Mouse (Mus musculus) limb, embryonic 10.5 days (tissue): Measurements from ENCODE around the gene Fkbp1a. TPM values are rescaled to one million over a fixed set of nuclear protein-coding genes. Genes with fewer than 3 reads are reported as not detected.

Experiments
- DNase-seq: peaks from one replicate; pipeline ENCODE4 v3.0.0-alpha.2; 2017; ENCODE audit warnings: low spot score
- H3K27ac ChIP-seq: fragments of 300-500 bp; sonication (generic); 2 replicates; pipeline ENCODE4 v1.5.1; 2016; ENCODE audit warnings: mild to moderate bottlenecking
- H3K27me3 ChIP-seq: fragments of 300-500 bp; sonication (generic); 2 replicates; pipeline ENCODE4 v1.6.1; 2016; ENCODE audit warnings: low read depth, mild to moderate bottlenecking; ENCODE audit not compliant: poor library complexity, severe bottlenecking
- H3K36me3 ChIP-seq: fragments of 300-500 bp; sonication (generic); 2 replicates; pipeline ENCODE4 v1.6.1; 2016; ENCODE audit warnings: mild to moderate bottlenecking, moderate library complexity
- H3K4me1 ChIP-seq: fragments of 300-500 bp; sonication (generic); 2 replicates; pipeline ENCODE4 v1.6.1; 2016
- H3K4me3 ChIP-seq: fragments of 300-500 bp; sonication (generic); 2 replicates; pipeline ENCODE4 v1.5.1; 2016; ENCODE audit warnings: mild to moderate bottlenecking, moderate library complexity
- H3K9me3 ChIP-seq: fragments of 300-500 bp; sonication (generic); replicated peaks from 2 replicates; pipeline ENCODE4 v1.6.1; 2016; ENCODE audit warnings: mild to moderate bottlenecking
- WGBS: fragments of 180-500 bp; shearing (Covaris S2); methylation state at CpG from one replicate; pipeline ENCODE4 v1.1.7; 2016; 5-methylcytosine and 5-hydroxymethylcytosine counted together
- polyA plus RNA-seq: library from polyadenylated mRNA; unstranded; fragments of >200 nt; fragmentation: Nextera tagmentation; extraction: Ambion mirVana; gene quantifications from 2 replicates; pipeline ENCODE4 v1.2.1, GENCODE M21; 2016

Fkbp1a gene
- polyA plus RNA-seq, 1 experiment from 2014 or later: 543 TPM

GRCm38 (mm10) chr2:151602106-151602505 lies 59.8 kb downstream of the Fkbp1a start:
- peaks cover 36% of the 10 kb centered on the region for H3K4me1 ChIP-seq
- 91% methylated on average over 4 of the region's 4 CpGs for WGBS
- no peak for DNase-seq
- no peak overlapping the region for H3K4me3 ChIP-seq
- no peak overlapping the region for H3K27ac ChIP-seq
- no peaks in the 10 kb centered on the region for H3K27me3 ChIP-seq
- H3K36me3 ChIP-seq: no peaks in the 10 kb centered on the region
- no peaks in the 10 kb centered on the region for H3K9me3 ChIP-seq

GRCm38 (mm10) chr2:151603630-151604029 lies 61.3 kb downstream of the Fkbp1a start:
- WGBS: 53% methylated on average over 4 of the region's 4 CpGs
- DNase-seq: no peak
- H3K27ac ChIP-seq: 0 out of 2 replicates have a peak overlapping the region, but pooled peaks have one; percentile 36
- H3K4me3 ChIP-seq: no peak overlapping the region
- H3K27me3 ChIP-seq: no peaks in the 10 kb centered on the region
- peaks cover 36% of the 10 kb centered on the region for H3K4me1 ChIP-seq
- H3K9me3 ChIP-seq: no peaks in the 10 kb centered on the region
- no peaks in the 10 kb centered on the region for H3K36me3 ChIP-seq

GRCm38 (mm10) chr2:151605437-151605987 lies 63.2 kb downstream of the Fkbp1a start:
- Histone ChIP-seq H3K4me3 (peak overlapping the region; percentile 9), H3K27me3 (no peaks in the 10 kb centered on the region), H3K4me1 (peaks cover 34% of the 10 kb centered on the region), H3K27ac (peak overlapping the region; percentile 81), H3K36me3 (no peaks in the 10 kb centered on the region), H3K9me3 (no peaks in the 10 kb centered on the region)
- 51% methylated on average over 11 of the region's 11 CpGs for WGBS
- DNase-seq: peak; percentile 60

GRCm38 (mm10) chr2:151608435-151608834 lies 66.2 kb downstream of the Fkbp1a start:
- no peaks in the 10 kb centered on the region for H3K36me3 ChIP-seq
- no peak overlapping the region for H3K4me3 ChIP-seq
- no peaks in the 10 kb centered on the region for H3K27me3 ChIP-seq
- H3K9me3 ChIP-seq: no peaks in the 10 kb centered on the region
- no peak overlapping the region for H3K27ac ChIP-seq
- no peak for DNase-seq
- 69% methylated on average over 1 of the region's 1 CpGs for WGBS
- peaks cover 26% of the 10 kb centered on the region for H3K4me1 ChIP-seq

GRCm38 (mm10) chr2:151609974-151610373 lies 67.7 kb downstream of the Fkbp1a start:
- WGBS: 42% methylated on average over 3 of the region's 3 CpGs
- no peak for DNase-seq
- H3K9me3 ChIP-seq: no peaks in the 10 kb centered on the region

More at GRCm38 (mm10) chr2:151609974-151610373, 67.7 kb downstream of the Fkbp1a start:
- no peaks in the 10 kb centered on the region for H3K36me3 ChIP-seq
- H3K4me3 ChIP-seq: no peak overlapping the region
- no peaks in the 10 kb centered on the region for H3K27me3 ChIP-seq
- H3K4me1 ChIP-seq: peaks cover 18% of the 10 kb centered on the region
- H3K27ac ChIP-seq: peak overlapping the region; percentile 46; the same call in 1 of the 2 replicates

Other genes with a start within 250 kb of the Fkbp1a start
- not detected in 2 replicates for gene 4921509C19Rik, start 66.3 kb upstream of the Fkbp1a start, polyA plus RNA-seq
- gene Nsfl1c, start 48.3 kb upstream of the Fkbp1a start, polyA plus RNA-seq: 321 and 325 TPM in 2 replicates
- gene Sdcbp2, start 30.1 kb downstream of the Fkbp1a start, polyA plus RNA-seq: 0.55 and 0.73 TPM in 2 replicates
- 0.14 and 0.30 TPM in 2 replicates for gene Snph, start 90.1 kb downstream of the Fkbp1a start, polyA plus RNA-seq
- not detected in 2 replicates for gene Rad21l, start 126.0 kb downstream of the Fkbp1a start, polyA plus RNA-seq
- 2.3 and 2.8 TPM in 2 replicates for gene Tmem74b, start 159.5 kb downstream of the Fkbp1a start, polyA plus RNA-seq
- gene Psmf1, start 201.7 kb downstream of the Fkbp1a start, polyA plus RNA-seq: 60.6 and 60.8 TPM in 2 replicates